Mouse (Mus musculus): ENCODE results near the gene Kif21a. TPM values are rescaled to one million over a fixed set of nuclear protein-coding genes. Genes with fewer than 3 reads are reported as not detected.

Gene Kif21a
- total RNA-seq (2012; rRNA removed) (not detected in 2 replicates), total RNA-seq (2014; rRNA removed) (not detected in 2 replicates), polyA plus RNA-seq (2012; ENCODE audit: insufficient read length, low read depth) (not detected in 2 replicates)

- Histone ChIP-seq H3K4me3 (replicated peaks in 1 of 3; ENCODE audit: low read depth in 2 of 3, low read length in 2 of 3, poor library complexity in 1 of 3) (no peak within 1 kb of the TSS), H3K4me2 (ENCODE audit: insufficient read depth, low read depth, poor library complexity, severe bottlenecking) (no peak within 1 kb of the TSS), H3K9me3 (replicated peaks; ENCODE audit: low read length) (peaks cover 66% of the 10 kb centered on the region), H3K27ac (ENCODE audit: insufficient read depth, low read depth) (no peak within 1 kb of the TSS), H3K9ac (ENCODE audit: insufficient read depth, low read depth) (no peak within 1 kb of the TSS), H3K4me1 (ENCODE audit: control insufficient read depth in 1 of 2, insufficient read depth in 2 of 2) (no peaks in the 10 kb centered on the region), H3K36me3 (replicated peaks in 1 of 2; ENCODE audit: control insufficient read depth in 1 of 2, insufficient read depth in 1 of 2, low read length in 1 of 2) (no peaks in the 10 kb centered on the region), H3K79me2 (replicated peaks; ENCODE audit: control insufficient read depth, extremely low read depth, insufficient read depth, poor library complexity, severe bottlenecking) (no peaks in the 10 kb centered on the region), H3K27me3 (replicated peaks) (no peaks in the 10 kb centered on the region)
- no peak for DNase-seq (ENCODE audit: extremely low read depth)
- TF ChIP-seq GABPA (IDR thresholded peaks at IDR 0.05; ENCODE audit: insufficient replicate concordance, low read depth, low read length) (no peak), CHD1 (IDR thresholded peaks at IDR 0.05; ENCODE audit: low read depth, low read length) (no peak), EP300 (IDR thresholded peaks at IDR 0.05; ENCODE audit: low read length) (no peak), ZNF384 (IDR thresholded peaks at IDR 0.05; ENCODE audit: low read depth, low read length) (no peak), NRF1 (IDR thresholded peaks at IDR 0.05; ENCODE audit: low read depth, low read length) (no peak), TBP (conservative IDR thresholded peaks at IDR 0.05; ENCODE audit: low read depth, low read length) (no peak), MYC (IDR thresholded peaks at IDR 0.05; ENCODE audit: low read depth, low read length) (no peak), TCF12 (IDR thresholded peaks at IDR 0.05; ENCODE audit: low read depth, low read length) (no peak), RCOR1 (conservative IDR thresholded peaks at IDR 0.05; ENCODE audit: low read depth, low read length) (no peak)
- dilution Hi-C loops (cut with MboI; ENCODE audit: extremely low pct_ligation_motif_present, extremely low pct_unique_long_range_greater_than_20kb, low sequenced_read_pairs): no loop called here
- in situ Hi-C loops (cut with MboI; ENCODE audit: low pct_ligation_motif_present, low pct_unique_long_range_greater_than_20kb, low sequenced_read_pairs): no loop called here
Observed at GRCm38 (mm10) chr15:91049496-91050441, at the start of gene Kif21a. TSS of gene Kif21a (minus strand) at chr15:91049948.

GRCm38 (mm10) chr15:91096606-91097005 is 46.9 kb upstream of the Kif21a start:
- in situ Hi-C loops (cut with MboI; ENCODE audit: low pct_ligation_motif_present, low pct_unique_long_range_greater_than_20kb, low sequenced_read_pairs) (no loop called here), dilution Hi-C loops (cut with MboI; ENCODE audit: extremely low pct_ligation_motif_present, extremely low pct_unique_long_range_greater_than_20kb, low sequenced_read_pairs) (no loop called here)
- Histone ChIP-seq H3K79me2 (replicated peaks; ENCODE audit: control insufficient read depth, extremely low read depth, insufficient read depth, poor library complexity, severe bottlenecking) (no peaks in the 10 kb centered on the region), H3K27me3 (replicated peaks) (no peaks in the 10 kb centered on the region), H3K27ac (ENCODE audit: insufficient read depth, low read depth) (no peak overlapping the region), H3K9me3 (replicated peaks; ENCODE audit: low read length) (peaks cover 54% of the 10 kb centered on the region), H3K4me1 (ENCODE audit: control insufficient read depth in 1 of 2, insufficient read depth in 2 of 2) (no peaks in the 10 kb centered on the region), H3K4me2 (ENCODE audit: insufficient read depth, low read depth, poor library complexity, severe bottlenecking) (no peak overlapping the region), H3K36me3 (replicated peaks in 1 of 2; ENCODE audit: control insufficient read depth in 1 of 2, insufficient read depth in 1 of 2, low read length in 1 of 2) (no peaks in the 10 kb centered on the region), H3K4me3 (replicated peaks in 1 of 3; ENCODE audit: low read depth in 2 of 3, low read length in 2 of 3, poor library complexity in 1 of 3) (no peak overlapping the region), H3K9ac (ENCODE audit: insufficient read depth, low read depth) (no peak overlapping the region)
- DNase-seq (ENCODE audit: extremely low read depth): no peak
- TF ChIP-seq CHD1 (IDR thresholded peaks at IDR 0.05; ENCODE audit: low read depth, low read length) (no peak), RCOR1 (conservative IDR thresholded peaks at IDR 0.05; ENCODE audit: low read depth, low read length) (no peak), TBP (conservative IDR thresholded peaks at IDR 0.05; ENCODE audit: low read depth, low read length) (no peak), MEF2A (IDR thresholded peaks at IDR 0.05; ENCODE audit: borderline replicate concordance, low read depth, low read length) (no peak), MAFK (IDR thresholded peaks at IDR 0.05; ENCODE audit: insufficient replicate concordance, low read length) (no peak), E2F4 (IDR thresholded peaks at IDR 0.05; ENCODE audit: insufficient replicate concordance, low read depth, low read length) (no peak)
